Mouse (Mus musculus) embryonic facial prominence, embryonic 15.5 days (tissue): ENCODE measurements around the gene Tmem184b. TPM values are rescaled to one million over a fixed set of nuclear protein-coding genes. Genes with fewer than 3 reads are reported as not detected.

Experiments used
- ATAC-seq: fragments of 200-750 bp; cut with Nextera tagmentation; 2 replicates; pipeline ENCODE4 v1.8.0; 2017; ENCODE audit warnings: low read depth, moderate TSS enrichment; ENCODE audit not compliant: insufficient number of reproducible peaks, low FRiP score, low TSS enrichment
- H3K27ac ChIP-seq: fragments of 300-500 bp; sonication (generic); replicated peaks from 2 replicates; pipeline ENCODE4 v1.5.1; 2015; ENCODE audit warnings: mild to moderate bottlenecking, inconsistent platforms
- H3K27me3 ChIP-seq: fragments of 300-500 bp; sonication (generic); 2 replicates; pipeline ENCODE4 v1.6.1; 2015; ENCODE audit warnings: inconsistent platforms
- H3K36me3 ChIP-seq: fragments of 300-500 bp; sonication (generic); 2 replicates; pipeline ENCODE4 v1.6.1; 2015; ENCODE audit warnings: mild to moderate bottlenecking, inconsistent platforms
- H3K4me1 ChIP-seq: fragments of 300-500 bp; sonication (generic); 2 replicates; pipeline ENCODE4 v1.6.1; 2015; ENCODE audit warnings: inconsistent platforms
- H3K4me2 ChIP-seq: fragments of 300-500 bp; sonication (generic); replicated peaks from 2 replicates; pipeline ENCODE4 v1.6.1; 2015; ENCODE audit warnings: mild to moderate bottlenecking, inconsistent platforms
- H3K4me3 ChIP-seq: fragments of 300-500 bp; sonication (generic); replicated peaks from 2 replicates; pipeline ENCODE4 v1.5.1; 2015; ENCODE audit warnings: mild to moderate bottlenecking, inconsistent platforms
- H3K9ac ChIP-seq: fragments of 300-500 bp; sonication (generic); 2 replicates; pipeline ENCODE4 v1.6.1; 2015; ENCODE audit warnings: inconsistent platforms
- H3K9me3 ChIP-seq: fragments of 300-500 bp; sonication (generic); replicated peaks from 2 replicates; pipeline ENCODE4 v1.6.1; 2016; ENCODE audit warnings: inconsistent platforms
- WGBS: fragments of 180-500 bp; shearing (Covaris S2); methylation state at CpG from one replicate; pipeline ENCODE4 v1.1.7; 2015; 5-methylcytosine and 5-hydroxymethylcytosine counted together
- polyA plus RNA-seq: library from polyadenylated mRNA; unstranded; fragments of >200 nt; fragmentation: Nextera tagmentation; extraction: Ambion mirVana; gene quantifications from 2 replicates; pipeline ENCODE4 v1.2.1, GENCODE M21; 2015

The Tmem184b gene
- polyA plus RNA-seq, 1 experiment from 2014 or later: 92.8 TPM

- H3K27ac ChIP-seq: no peak overlapping the region
- WGBS: 97% methylated on average over 12 of the region's 12 CpGs
- H3K27me3 ChIP-seq: no peaks in the 10 kb centered on the region
- H3K4me1 ChIP-seq: peaks cover 27% of the 10 kb centered on the region
- H3K4me2 ChIP-seq: no peak overlapping the region
- H3K9ac ChIP-seq: no peak overlapping the region
- ATAC-seq: no peak
- H3K36me3 ChIP-seq: peaks cover 84% of the 10 kb centered on the region
- H3K9me3 ChIP-seq: no peaks in the 10 kb centered on the region
- no peak overlapping the region for H3K4me3 ChIP-seq
These were observed 38.3 kb downstream of the Tmem184b start for GRCm38 (mm10) chr15:79365068-79365467.

- H3K9me3 ChIP-seq: no peaks in the 10 kb centered on the region
- no peak overlapping the region for H3K9ac ChIP-seq
- peaks cover 32% of the 10 kb centered on the region for H3K4me1 ChIP-seq
- no peak overlapping the region for H3K27ac ChIP-seq
- no peak for ATAC-seq
- H3K4me2 ChIP-seq: no peak overlapping the region
- H3K27me3 ChIP-seq: no peaks in the 10 kb centered on the region
- WGBS: 49% methylated on average over 6 of the region's 6 CpGs
- H3K4me3 ChIP-seq: no peak overlapping the region
- peaks cover 75% of the 10 kb centered on the region for H3K36me3 ChIP-seq
These were observed 39.2 kb downstream of the Tmem184b start for GRCm38 (mm10) chr15:79364120-79364519.

- WGBS: 58% methylated on average over 4 of the region's 4 CpGs
- H3K4me2 ChIP-seq: no peak overlapping the region
- no peak for ATAC-seq
- no peak overlapping the region; the same call in 1 of the 2 replicates for H3K27ac ChIP-seq
- H3K9me3 ChIP-seq: no peaks in the 10 kb centered on the region
- H3K36me3 ChIP-seq: peaks cover 49% of the 10 kb centered on the region
- H3K4me3 ChIP-seq: no peak overlapping the region
- H3K4me1 ChIP-seq: peaks cover 47% of the 10 kb centered on the region
- H3K9ac ChIP-seq: no peak overlapping the region
- H3K27me3 ChIP-seq: no peaks in the 10 kb centered on the region
These were observed 42.3 kb downstream of the Tmem184b start for GRCm38 (mm10) chr15:79361023-79361422.

- WGBS: 49% methylated on average over 7 of the region's 7 CpGs
- H3K9ac ChIP-seq: no peak overlapping the region
- H3K9me3 ChIP-seq: no peaks in the 10 kb centered on the region
- peaks cover 51% of the 10 kb centered on the region for H3K4me1 ChIP-seq
- no peak overlapping the region for H3K4me3 ChIP-seq
- H3K4me2 ChIP-seq: no peak overlapping the region
- no peak overlapping the region for H3K27ac ChIP-seq
- ATAC-seq: no peak
- peaks cover 42% of the 10 kb centered on the region for H3K36me3 ChIP-seq
- H3K27me3 ChIP-seq: no peaks in the 10 kb centered on the region
These were observed 43.0 kb downstream of the Tmem184b start for GRCm38 (mm10) chr15:79360371-79360770.

- peaks cover 38% of the 10 kb centered on the region for H3K36me3 ChIP-seq
- H3K4me1 ChIP-seq: peaks cover 51% of the 10 kb centered on the region
- WGBS: 24% methylated on average over 6 of the region's 6 CpGs
- no peak overlapping the region for H3K4me3 ChIP-seq
- H3K27ac ChIP-seq: no peak overlapping the region
- no peaks in the 10 kb centered on the region for H3K9me3 ChIP-seq
- no peak overlapping the region for H3K4me2 ChIP-seq
- ATAC-seq: no peak
- no peak overlapping the region for H3K9ac ChIP-seq
- no peaks in the 10 kb centered on the region for H3K27me3 ChIP-seq
These were observed 43.4 kb downstream of the Tmem184b start for GRCm38 (mm10) chr15:79359954-79360353.

- Histone ChIP-seq H3K27ac (peak overlapping the region; percentile 72), H3K4me2 (peak overlapping the region; percentile 100), H3K27me3 (no peaks in the 10 kb centered on the region), H3K9ac (no peak overlapping the region), H3K36me3 (peaks cover 20% of the 10 kb centered on the region), H3K4me3 (peak overlapping the region; percentile 50), H3K9me3 (no peaks in the 10 kb centered on the region), H3K4me1 (peaks cover 51% of the 10 kb centered on the region)
- WGBS: 31% methylated on average over 12 of the region's 12 CpGs
- ATAC-seq: no peak
These were observed 45.2 kb downstream of the Tmem184b start for GRCm38 (mm10) chr15:79357974-79358690.

GRCm38 (mm10) chr15:79357036-79357911 lies 46.1 kb downstream of the Tmem184b start:
- Histone ChIP-seq H3K27me3 (no peaks in the 10 kb centered on the region), H3K4me2 (peak overlapping the region; percentile 100)

GRCm38 (mm10) chr15:79356481-79356880 lies 46.9 kb downstream of the Tmem184b start:
- WGBS: 78% methylated on average over 8 of the region's 8 CpGs
- ATAC-seq: no peak
- Histone ChIP-seq H3K9ac (no peak overlapping the region), H3K4me2 (peak overlapping the region; percentile 100), H3K4me3 (peak overlapping the region; percentile 50), H3K36me3 (0 out of 2 replicates have a peak, but pooled peaks cover 4% of the 10 kb centered on the region), H3K9me3 (no peaks in the 10 kb centered on the region), H3K27me3 (no peaks in the 10 kb centered on the region), H3K4me1 (peaks cover 55% of the 10 kb centered on the region), H3K27ac (no peak overlapping the region)

More at GRCm38 (mm10) chr15:79357036-79357911, 46.1 kb downstream of the Tmem184b start:
- Histone ChIP-seq H3K4me3 (peak overlapping the region; percentile 50), H3K9me3 (no peaks in the 10 kb centered on the region), H3K27ac (peak overlapping the region; percentile 72), H3K9ac (peak overlapping the region; percentile 48), H3K36me3 (peaks cover 12% of the 10 kb centered on the region), H3K4me1 (peaks cover 53% of the 10 kb centered on the region)
- WGBS: under 1% methylated on average over 76 of the region's 77 CpGs
- ATAC-seq: peak; percentile 85

GRCm38 (mm10) chr15:79354619-79355018 lies 48.8 kb downstream of the Tmem184b start:
- ATAC-seq: no peak
- no peak overlapping the region for H3K4me3 ChIP-seq
- H3K27me3 ChIP-seq: no peaks in the 10 kb centered on the region
- H3K9ac ChIP-seq: no peak overlapping the region
- no peak overlapping the region for H3K4me2 ChIP-seq
- no peak overlapping the region for H3K27ac ChIP-seq
- peaks cover 45% of the 10 kb centered on the region for H3K4me1 ChIP-seq
- 72% methylated on average over 4 of the region's 4 CpGs for WGBS
- no peaks in the 10 kb centered on the region for H3K36me3 ChIP-seq
- H3K9me3 ChIP-seq: no peaks in the 10 kb centered on the region

- Histone ChIP-seq H3K27ac (no peak overlapping the region), H3K9ac (no peak overlapping the region), H3K4me1 (peaks cover 48% of the 10 kb centered on the region), H3K27me3 (no peaks in the 10 kb centered on the region), H3K4me3 (no peak overlapping the region), H3K9me3 (no peaks in the 10 kb centered on the region), H3K36me3 (no peaks in the 10 kb centered on the region), H3K4me2 (no peak overlapping the region)
- 82% methylated on average over 5 of the region's 5 CpGs for WGBS
- no peak for ATAC-seq
These were observed 49.6 kb downstream of the Tmem184b start for GRCm38 (mm10) chr15:79353690-79354305.

- Histone ChIP-seq H3K4me3 (no peak overlapping the region), H3K9me3 (no peaks in the 10 kb centered on the region), H3K9ac (no peak overlapping the region), H3K27ac (no peak overlapping the region), H3K4me2 (no peak overlapping the region), H3K4me1 (peaks cover 44% of the 10 kb centered on the region), H3K36me3 (no peaks in the 10 kb centered on the region), H3K27me3 (no peaks in the 10 kb centered on the region)
- ATAC-seq: no peak
- WGBS: 86% methylated on average over 6 of the region's 6 CpGs
These were observed 50.9 kb downstream of the Tmem184b start for GRCm38 (mm10) chr15:79352479-79352878.
